Mouse (Mus musculus): ENCODE results near the gene H2-M10.6. TPM values are rescaled to one million over a fixed set of nuclear protein-coding genes. Genes with fewer than 3 reads are reported as not detected.

Gene H2-M10.6
- not detected for polyA plus RNA-seq (2017; shearing (Covaris generic))

GRCm38 (mm10) chr17:36811871-36812270, at the start of gene H2-M10.6:
Gene H2-M10.6 (plus strand): TSS chr17:36812171.

GRCm38 (mm10) chr17:36772610-36773009, 39.4 kb upstream of the H2-M10.6 start, which contains the start of gene H2-M10.5:
Gene H2-M10.5 (plus strand): TSS chr17:36772910.

DNA sequence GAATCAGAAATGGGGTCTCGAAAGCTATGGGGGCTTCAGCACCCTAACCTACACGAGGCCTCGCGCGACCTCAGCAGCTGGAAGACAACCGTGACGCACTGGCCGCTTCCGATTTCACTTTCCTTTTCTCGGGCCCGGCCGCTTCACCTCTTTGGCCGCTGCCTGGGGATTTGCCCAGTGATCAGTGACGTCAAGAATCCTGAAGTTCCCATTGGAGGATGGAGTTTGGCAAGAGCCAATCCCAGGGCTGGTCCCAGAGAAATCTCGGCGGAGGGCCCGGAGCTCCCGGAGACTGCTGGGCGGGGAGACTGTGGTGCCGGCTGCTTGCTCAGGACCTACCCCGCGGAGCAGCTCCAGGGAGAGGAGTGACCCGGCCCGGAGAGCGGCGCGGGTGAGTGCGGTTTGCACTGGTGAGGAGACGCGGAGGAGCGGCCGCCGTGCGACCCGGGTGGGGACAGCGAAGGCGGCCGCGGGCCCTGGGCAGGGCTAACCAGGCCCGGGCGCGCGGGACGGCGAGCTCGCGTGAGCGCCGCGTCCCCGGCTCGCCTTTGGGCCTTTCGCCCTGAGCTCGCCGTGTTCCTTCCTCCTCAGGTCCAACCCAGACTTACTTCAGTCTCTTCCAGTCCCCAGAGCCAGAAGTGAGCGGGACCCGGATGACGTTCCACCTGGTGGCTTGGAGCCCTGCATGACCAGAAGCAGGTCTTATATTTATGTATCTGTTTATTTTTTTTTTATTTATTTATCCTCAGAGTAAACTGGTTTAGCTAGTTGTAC, 25.1 kb downstream of the H2-M10.6 start, which contains the start of gene Trim26:
Trim26 (plus strand) TSS at position 261 of the 774 bp plus-strand sequence.

Other genes starting within 250 kb of the H2-M10.6 start
- gene H2-M9, start 169.5 kb upstream of the H2-M10.6 start, polyA plus RNA-seq (2017; shearing (Covaris generic)), result not detected
- not detected for gene H2-M1, start 140.0 kb upstream of the H2-M10.6 start, polyA plus RNA-seq (2017; shearing (Covaris generic))
- gene H2-M10.5, start 39.3 kb upstream of the H2-M10.6 start, polyA plus RNA-seq (2017; shearing (Covaris generic)), result not detected
- gene Trim26, start 25.0 kb downstream of the H2-M10.6 start, polyA plus RNA-seq (2017; shearing (Covaris generic)), result 118 TPM
- gene Trim15, start 55.0 kb downstream of the H2-M10.6 start, polyA plus RNA-seq (2017; shearing (Covaris generic)), result not detected
- gene Trim10, start 57.4 kb downstream of the H2-M10.6 start, polyA plus RNA-seq (2017; shearing (Covaris generic)), result not detected
- gene Trim40, start 78.0 kb downstream of the H2-M10.6 start, polyA plus RNA-seq (2017; shearing (Covaris generic)), result not detected
- not detected for gene Trim31, start 85.9 kb downstream of the H2-M10.6 start, polyA plus RNA-seq (2017; shearing (Covaris generic))
- 0.86 TPM for gene Rnf39, start 130.7 kb downstream of the H2-M10.6 start, polyA plus RNA-seq (2017; shearing (Covaris generic))
- gene Ppp1r11, start 139.6 kb downstream of the H2-M10.6 start, polyA plus RNA-seq (2017; shearing (Covaris generic)), result 243 TPM
- 133 TPM for gene Znrd1, start 146.4 kb downstream of the H2-M10.6 start, polyA plus RNA-seq (2017; shearing (Covaris generic))
- gene Znrd1as, start 146.4 kb downstream of the H2-M10.6 start, polyA plus RNA-seq (2017; shearing (Covaris generic)), result 2.6 TPM
- not detected for gene 2410137M14Rik, start 169.1 kb downstream of the H2-M10.6 start, polyA plus RNA-seq (2017; shearing (Covaris generic))
- not detected for gene H2-M5, start 177.4 kb downstream of the H2-M10.6 start, polyA plus RNA-seq (2017; shearing (Covaris generic))
- not detected for gene Zfp57, start 189.0 kb downstream of the H2-M10.6 start, polyA plus RNA-seq (2017; shearing (Covaris generic))
- not detected for gene Mog, start 211.2 kb downstream of the H2-M10.6 start, polyA plus RNA-seq (2017; shearing (Covaris generic))
- 14.8 TPM for gene Gabbr1, start 233.8 kb downstream of the H2-M10.6 start, polyA plus RNA-seq (2017; shearing (Covaris generic))